In genomic region chr5:32713703-32714467, GRCm38 (mm10) we compare ENCODE assay signal across 8 mouse cellular contexts.
DNase-seq lines count a peak whose midpoint lies in the region; ATAC-seq lines count a peak whose summit lies in the region.

No protein-coding gene starts in this region.

- peak; percentile 90 for ATAC-seq in inflammation-experienced regulatory T-cells, adult 6 months
- ATAC-seq in megakaryocyte-erythroid progenitor cell, adult 5-6 weeks (replicated peaks; ENCODE audit: low FRiP score, low TSS enrichment, poor library complexity, severe bottlenecking) = peak; percentile 91

- DNase-seq in adrenal gland, adult (ENCODE audit: inconsistent age in 2 of 2, low spot score in 1 of 2) = peak; percentile 89 to 97
- peak; percentile 99 for DNase-seq in embryo, embryonic 10.5 days (ENCODE audit: low spot score)
- peak; percentile 82 for DNase-seq in gastrocnemius, postnatal 14 days
- DNase-seq in left cerebral cortex, postnatal 10 days (ENCODE audit: extremely low spot score in 1 of 2, low spot score in 2 of 2) = peak; percentile 90 to 93
- DNase-seq in right cerebral cortex, postnatal 25 days = peak; percentile 83
- peak; percentile 83 to 89 for DNase-seq in urinary bladder, postnatal 4 days (ENCODE audit: low spot score in 2 of 2)

- intact Hi-C loops in gastrocnemius, postnatal 14 days (cut with DNase I; ENCODE audit: low total_unique reads) = no loop called here
- intact Hi-C loops in left cerebral cortex, postnatal 10 days (cut with DNase I) = loop anchor here (10.0 kb wide), 1 partner anchor 141 kb away; the partner anchor contains the start of gene Prr14l

Comparison
In these comparisons a context has a peak if more than half of its experiments do, and no peak if none do; other contexts are left out.
1. Peak in every context shown above with its lines: DNase-seq and ATAC-seq.